Mouse (Mus musculus) neutrophil, adult 5-6 weeks (primary cell): ENCODE measurements around the gene Nav2. TPM values are rescaled to one million over a fixed set of nuclear protein-coding genes. Genes with fewer than 3 reads are reported as not detected.
A peak's percentile ranks its signal among the peaks of the same experiment; 100 is the strongest.

ENCODE experiments used
- ATAC-seq: fragments of 151-379, 151-347 bp; 2 replicates; pipeline ENCODE4 v1.8.0; 2017; ENCODE audit warnings: mild to moderate bottlenecking, moderate TSS enrichment; ENCODE audit not compliant: insufficient number of reproducible peaks, poor library complexity, low FRiP score, severe bottlenecking; ENCODE audit errors: extremely low read depth
- total RNA-seq: library from RNA; stranded (forward); fragments of 200-1000 nt; gene quantifications from 2 replicates; pipeline ENCODE4 v1.2.3, GENCODE M21; 2017

Nav2 gene
- total RNA-seq, 1 experiment from 2014 or later = 3.1 TPM

DNA sequence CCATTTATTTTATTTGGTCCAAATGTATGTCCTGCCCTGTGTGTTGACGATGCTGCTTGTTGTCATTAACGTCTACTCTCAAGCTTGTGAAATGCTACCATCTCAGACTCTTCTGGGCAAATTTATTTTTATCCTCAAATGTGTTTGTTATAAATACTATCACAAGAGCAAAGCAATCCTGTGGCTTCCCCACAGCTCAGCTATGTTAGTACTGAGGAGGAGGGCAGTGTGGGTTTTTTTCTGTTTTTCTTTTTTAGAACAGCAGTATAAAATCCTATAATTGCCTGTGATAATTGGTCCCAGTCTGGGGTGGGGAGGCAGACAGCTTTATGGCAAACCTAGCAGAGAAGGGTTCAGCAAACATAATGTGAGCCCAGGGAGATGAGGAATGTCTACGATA is 465.1 kb downstream of the Nav2 start:
- no peak for ATAC-seq

DNA sequence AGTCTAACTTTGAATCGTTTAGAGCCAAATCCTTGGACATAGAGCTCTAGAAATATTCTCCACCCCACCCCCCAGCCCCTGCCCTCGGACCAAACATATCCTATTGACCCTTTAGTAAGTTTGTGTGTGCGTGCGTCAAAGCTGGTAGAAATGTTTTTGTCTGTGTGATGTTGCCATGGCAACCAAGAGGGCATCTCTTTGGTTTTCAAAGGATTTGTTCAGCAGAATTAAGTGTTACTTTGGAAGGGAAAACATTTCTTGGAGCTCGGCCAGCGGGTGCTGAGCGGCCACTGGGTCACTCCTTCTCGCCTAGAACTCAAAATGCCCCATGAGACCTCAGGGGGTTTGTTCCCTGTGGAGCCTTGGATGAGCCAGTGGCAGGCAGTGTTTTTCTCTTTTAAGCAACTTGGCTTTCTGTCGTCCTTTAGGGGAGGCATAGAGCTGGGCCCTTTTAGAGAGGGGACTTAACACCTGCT is 467.0 kb downstream of the Nav2 start:
- ATAC-seq = no peak

DNA sequence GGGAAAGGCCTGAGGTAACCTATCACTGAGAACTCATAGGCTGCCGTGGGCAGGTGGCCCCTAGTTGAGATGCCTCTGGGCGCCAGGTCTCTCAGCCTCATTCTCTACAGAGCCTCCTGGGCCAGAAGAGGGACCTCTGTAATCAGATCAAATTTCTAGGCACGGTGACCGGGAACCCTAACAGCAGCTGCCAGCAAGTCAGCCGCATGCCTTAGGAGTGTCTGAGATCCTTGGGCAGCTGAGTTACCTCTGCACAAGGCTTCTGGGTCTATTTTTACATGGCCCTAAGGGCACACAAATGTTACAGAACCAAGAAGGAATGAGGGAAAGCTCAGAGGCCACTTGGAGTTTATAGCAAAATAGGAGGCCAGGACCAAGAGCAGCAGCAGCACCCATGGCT is 470.1 kb downstream of the Nav2 start:
- ATAC-seq = no peak

DNA sequence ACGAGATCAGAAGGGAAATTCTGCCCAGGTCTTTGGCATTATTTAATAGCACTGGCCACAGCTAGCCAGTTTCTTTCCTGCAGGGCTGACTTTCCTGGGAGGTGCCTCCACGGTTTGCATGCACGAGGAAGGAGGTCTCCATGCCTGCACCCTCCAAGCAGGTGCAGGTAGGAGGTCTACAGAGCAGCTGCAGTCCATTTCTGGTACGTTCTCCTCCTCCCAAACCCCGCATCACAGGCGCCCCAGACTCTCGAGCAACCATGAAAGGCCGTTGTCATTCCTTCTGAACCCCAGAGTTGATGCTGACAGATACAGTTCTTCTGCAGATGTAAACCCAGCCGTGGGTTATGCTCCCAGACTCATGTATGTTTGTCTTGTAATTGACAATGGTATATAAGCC is 472.4 kb downstream of the Nav2 start:
- no peak for ATAC-seq

DNA sequence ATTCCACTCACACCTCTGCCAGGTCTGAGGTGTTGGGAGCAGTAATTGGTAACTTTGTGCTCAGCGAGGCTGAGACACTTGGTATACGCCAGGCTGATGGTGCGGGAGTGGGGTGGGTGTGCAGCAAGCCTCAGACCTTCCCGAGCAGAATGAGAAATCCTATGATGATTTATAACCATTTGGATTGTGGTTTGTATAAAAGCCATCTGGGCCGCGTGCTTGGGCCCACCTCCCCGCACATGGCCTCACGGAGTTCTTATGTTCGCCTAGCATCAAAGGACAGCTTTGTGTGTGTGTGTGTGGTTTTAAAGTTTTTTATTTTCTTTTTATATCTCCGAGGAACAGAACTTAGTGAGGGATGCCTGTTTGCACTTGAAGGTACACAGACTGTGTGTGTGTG is 474.4 kb downstream of the Nav2 start:
- ATAC-seq = no peak

DNA sequence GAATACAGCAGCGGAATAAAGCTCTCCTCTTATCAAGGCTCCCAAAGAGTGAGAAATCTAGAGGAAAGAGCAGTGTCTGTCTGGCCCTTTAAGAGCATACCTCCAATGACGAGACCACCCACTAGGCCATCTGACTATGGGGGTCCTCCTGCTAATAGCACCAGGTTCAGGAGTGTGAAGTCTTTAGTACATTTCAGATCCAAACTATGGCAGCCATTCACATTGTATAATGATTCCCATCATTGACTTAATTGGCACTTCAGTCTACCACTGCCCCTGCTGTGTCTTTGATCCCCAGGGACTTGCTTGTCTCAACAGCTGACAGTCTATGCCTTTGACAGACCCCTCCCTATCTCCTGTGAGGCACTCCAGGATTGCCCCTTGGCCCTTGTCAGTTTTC is 479.6 kb downstream of the Nav2 start:
- no peak for ATAC-seq

DNA sequence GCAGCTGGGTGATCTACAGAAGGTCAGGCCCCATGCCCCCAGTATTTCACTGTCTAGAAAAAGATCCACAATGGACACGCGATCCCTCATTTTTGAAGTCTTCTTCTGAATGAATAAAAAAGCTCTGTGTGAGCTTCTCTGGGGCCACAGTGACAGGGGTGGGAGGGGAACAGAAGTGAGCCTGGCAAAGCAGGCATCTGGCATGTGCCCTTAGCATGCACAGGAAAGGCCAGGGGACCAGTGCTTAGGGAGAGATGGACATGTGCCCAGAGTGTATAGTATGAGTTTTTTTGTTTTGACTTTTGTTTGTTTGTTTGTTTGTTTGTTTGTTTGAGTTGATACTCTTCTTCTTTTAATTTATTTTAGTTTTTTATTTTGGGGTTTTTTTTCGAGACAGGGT is 481.8 kb downstream of the Nav2 start:
- no peak for ATAC-seq

DNA sequence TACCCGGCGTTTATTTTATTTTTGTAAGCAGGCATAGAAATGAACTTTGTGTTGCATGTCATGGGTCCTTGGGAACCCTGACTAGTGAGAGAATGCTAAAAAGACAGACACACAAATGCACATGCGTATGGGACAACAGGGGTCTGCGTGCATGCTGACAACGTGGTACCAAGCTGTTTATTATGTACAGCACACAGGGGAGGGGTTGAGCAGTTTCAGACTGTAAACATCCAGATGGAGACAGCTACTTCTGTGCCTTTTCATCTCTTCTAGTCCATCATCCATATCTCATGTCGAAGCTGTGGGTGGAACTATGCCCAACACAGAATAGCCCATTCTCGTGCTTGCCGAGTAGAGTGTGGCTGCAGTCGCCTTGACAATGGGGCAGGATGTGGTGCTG is 482.3 kb downstream of the Nav2 start:
- no peak for ATAC-seq

DNA sequence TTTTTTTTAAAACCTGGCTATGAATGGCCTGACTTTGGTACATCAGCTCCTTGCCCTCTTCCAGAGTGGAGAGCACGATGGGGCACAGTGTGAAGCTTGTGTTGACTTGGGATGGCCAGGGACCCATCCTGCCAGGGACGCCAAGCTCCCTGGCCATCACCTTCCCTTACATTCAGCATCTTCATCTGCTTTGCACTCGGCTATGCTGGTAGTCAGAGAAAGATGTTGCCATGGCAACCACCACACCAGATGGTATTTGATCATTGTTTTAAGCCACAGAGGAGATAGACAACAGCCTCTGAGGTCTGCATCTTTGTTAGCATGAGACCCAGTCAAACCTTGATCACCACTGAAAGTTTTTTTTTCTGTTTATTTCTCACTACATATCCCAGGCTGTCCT is 483.7 kb downstream of the Nav2 start:
- ATAC-seq = no peak

DNA sequence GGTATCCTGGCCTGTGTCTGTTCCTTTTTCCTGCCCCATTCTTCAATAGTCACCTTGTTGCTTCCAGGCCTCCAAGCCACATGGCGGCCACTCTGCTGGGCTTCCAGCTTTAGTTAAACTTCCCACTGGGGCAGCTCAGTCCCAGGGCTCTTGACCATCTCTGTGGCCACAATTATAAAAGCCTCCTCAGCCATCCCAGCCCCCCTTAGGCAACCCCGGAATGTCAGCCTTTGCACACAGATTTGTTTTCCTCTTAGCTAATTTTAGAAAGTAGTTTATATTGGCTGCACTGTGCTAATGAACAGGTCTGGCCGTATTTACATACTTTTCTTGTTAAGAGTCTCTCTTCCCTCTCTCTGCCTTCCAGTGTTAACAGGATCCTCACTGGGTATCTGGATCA is 484.3 kb downstream of the Nav2 start:
- ATAC-seq = no peak

DNA sequence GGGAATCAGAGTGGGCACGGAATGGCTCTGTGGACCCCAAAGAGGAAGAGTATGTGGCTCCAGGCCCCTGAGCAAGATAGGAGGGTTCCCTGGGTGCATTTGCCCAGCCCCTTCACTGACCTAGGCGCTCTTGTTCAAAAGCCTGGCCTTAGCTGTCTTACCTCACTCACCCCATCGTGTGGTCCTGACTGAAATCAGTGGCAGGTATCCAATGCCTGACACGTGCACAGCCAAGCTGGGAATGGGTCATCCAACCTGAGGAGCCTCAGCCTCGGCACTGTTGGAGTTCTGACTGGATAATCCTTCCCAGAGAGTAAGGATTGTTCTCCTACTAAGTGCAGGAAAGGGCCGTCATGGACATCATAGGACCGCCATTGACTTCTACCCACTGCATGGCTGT is 485.3 kb downstream of the Nav2 start:
- no peak for ATAC-seq

DNA sequence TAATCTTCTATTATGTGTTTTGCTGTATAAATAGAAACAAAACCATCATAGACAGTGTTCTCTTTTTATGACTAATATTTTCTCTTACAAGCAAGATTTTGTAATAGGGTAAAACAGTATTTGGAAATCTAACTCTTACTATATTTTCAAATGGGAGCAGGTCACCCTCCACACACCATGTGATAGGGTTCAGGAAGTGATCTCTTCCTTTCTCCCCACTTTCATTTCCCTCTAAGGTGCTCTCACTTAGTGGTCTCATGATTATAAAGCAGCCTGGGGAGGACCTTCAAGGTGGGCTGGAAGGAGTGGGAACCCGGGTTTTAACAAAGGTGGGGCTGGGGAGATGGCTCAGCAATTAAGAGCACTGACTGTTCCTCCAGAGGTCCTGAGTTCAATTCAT is 487.7 kb downstream of the Nav2 start:
- no peak for ATAC-seq

DNA sequence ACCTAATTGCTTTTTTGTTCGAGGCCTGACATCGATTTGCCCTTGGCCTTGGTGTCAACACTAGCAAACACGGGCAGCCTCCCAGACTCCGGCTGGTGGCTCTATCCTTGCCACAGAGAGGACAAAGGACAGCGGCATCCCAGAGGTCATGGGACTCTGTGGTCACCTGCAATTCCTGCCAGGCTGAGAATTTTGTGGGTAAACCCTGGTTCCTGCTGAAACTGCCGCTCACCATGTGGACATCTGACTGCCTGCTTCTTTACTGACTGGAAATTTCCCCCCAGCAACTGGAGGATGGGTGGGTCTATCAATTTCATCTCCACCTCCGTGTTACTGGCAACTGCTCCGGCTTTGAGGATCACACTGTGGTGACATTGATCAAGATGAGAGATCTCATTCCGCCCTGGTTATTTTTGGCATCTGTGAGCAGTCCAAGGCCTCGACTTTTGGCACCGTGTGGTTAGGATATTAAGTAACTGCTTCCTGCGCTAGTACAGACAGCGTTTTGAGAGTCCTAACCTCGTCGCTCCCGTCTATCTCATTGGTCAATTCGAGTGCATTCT is 489.0 kb downstream of the Nav2 start:
- ATAC-seq = no peak

DNA sequence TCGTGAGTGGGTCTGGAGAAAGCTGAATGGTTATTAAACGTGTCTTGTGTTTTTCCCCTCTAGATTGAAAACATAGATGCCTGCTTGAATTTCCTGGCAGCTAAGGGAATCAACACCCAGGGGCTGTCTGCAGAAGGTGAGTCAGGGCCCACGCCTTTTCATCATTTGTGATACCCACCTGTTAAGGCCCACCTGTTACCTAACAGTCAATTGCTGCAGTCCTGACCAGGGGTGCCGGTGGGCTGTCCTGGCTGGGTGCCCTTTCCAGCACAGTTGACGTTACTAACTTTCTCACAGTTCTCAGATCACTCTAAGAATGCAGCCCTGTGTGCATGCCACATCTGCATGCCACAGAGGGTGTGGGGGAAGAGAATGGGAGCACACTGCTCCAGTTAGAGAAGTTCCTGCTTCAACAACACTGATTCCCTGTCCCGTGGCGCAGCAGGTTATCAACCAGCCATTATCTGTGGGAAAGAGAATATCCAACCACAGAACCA is 489.6 kb downstream of the Nav2 start:
- no peak for ATAC-seq

DNA sequence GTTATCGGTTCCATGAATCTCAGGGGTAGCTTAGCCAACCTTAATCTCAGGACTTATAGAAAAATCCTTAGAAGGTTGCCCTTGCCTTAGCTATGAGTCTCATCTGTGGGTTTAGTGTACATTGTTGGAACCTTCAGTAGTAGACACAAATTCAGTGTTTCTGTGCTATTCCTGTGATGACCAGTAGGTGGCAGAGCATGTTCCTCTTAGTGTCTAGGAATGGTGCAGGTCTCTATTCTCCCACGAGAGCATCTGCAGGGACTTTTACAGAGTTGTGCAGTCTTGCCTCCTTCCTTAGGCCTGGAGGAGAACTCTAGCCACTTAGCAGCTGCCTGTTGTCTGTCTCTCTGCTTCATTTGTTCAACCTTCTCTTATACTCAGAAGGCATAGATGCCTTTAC is 490.8 kb downstream of the Nav2 start:
- ATAC-seq = peak; percentile 60; the same call in 1 of the 2 replicates

DNA sequence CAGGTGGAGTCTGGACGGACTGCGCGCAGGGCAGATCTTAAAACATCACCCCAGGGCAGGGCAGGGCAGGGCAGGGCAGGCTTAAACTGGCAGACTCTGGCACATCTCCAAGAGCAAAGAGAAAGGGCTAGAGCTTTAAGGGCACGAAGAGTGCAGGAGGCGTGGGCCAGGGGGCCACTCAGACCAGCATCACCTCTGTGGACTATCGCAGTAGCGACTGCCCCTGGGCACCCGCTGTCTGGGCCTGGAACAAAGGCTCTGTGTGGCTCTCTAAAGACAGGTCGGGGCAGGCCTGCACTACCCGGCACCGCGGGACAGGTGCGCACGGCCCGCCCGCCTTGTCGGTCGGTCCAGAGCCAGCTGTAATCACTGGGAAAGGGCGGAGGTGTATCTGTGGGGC is 491.9 kb downstream of the Nav2 start:
- no peak for ATAC-seq

DNA sequence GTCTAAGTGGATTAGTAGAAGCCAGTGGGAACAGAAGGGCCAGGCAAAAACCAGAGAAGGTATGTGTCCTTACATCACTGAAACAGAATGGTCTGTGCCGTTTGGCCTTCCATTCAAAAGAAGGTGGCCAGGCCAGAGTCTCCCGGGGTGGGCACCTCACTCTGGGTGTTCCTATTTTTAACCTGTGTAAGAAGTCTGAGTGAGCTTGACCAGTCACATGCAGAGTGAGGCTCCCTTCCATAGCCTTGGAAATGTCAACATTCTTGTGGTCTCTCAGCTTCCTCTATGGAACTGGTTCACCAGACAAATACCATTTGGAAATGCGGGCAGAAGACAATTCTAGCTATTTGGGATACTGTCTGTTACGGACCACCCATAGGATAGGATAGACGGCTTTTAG is 494.0 kb downstream of the Nav2 start:
- ATAC-seq = no peak

DNA sequence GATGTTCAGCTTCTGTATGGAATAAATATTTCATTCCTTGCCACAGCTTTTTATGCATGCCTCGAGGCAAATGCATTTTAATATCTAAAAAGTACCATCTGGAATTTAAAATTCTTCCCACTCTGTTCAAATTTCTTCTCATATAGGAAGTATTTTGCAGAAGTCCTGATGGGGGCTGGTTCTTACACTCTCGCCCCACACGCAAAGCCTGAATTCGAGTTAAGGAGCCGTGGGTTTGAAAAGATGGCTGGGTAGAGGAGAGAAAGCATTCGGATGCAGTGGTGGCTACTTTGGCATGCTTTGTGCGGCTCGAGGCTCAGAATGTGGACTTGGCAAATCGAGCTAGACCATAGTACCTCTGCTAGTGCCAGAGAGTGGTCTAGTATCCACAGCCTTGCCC is 499.2 kb downstream of the Nav2 start:
- ATAC-seq = no peak

DNA sequence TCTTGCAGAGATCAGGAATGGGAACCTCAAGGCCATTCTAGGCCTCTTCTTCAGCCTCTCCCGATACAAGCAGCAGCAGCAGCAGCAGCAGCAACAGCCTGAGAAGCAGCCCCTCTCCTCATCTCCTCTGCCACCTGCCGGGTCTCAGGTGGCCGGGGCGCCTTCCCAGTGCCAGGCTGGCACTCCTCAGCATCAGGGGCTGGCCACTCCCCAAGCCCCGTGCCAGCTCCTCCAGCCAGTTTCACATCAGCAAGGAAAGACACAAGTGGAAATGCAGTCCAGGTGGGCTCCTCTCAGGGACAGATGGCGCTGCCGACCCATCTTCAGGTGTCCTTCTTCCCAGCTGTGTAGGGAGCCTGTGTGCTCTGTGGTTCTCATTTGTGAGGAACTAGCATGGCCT is 500.1 kb downstream of the Nav2 start:
- no peak for ATAC-seq

DNA sequence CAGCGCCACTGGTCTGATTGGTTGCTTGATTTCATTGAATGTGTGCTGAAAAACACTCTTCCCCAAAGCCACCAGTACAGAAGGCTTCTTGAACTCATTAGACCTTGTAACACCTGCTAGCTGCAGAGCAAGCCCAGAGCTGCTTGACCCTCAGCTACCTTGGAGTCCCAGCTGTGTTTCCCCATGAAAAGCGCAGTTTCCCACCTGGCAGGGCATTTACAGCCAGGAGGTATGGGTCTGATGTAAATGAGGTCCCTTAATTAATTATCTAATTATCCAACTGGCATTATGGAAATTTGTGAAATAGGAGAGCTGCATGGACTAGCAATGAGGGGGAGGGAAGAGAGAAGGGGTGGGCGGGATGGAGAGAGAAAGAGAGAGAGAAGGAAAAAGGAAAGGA is 500.7 kb downstream of the Nav2 start:
- no peak for ATAC-seq

DNA sequence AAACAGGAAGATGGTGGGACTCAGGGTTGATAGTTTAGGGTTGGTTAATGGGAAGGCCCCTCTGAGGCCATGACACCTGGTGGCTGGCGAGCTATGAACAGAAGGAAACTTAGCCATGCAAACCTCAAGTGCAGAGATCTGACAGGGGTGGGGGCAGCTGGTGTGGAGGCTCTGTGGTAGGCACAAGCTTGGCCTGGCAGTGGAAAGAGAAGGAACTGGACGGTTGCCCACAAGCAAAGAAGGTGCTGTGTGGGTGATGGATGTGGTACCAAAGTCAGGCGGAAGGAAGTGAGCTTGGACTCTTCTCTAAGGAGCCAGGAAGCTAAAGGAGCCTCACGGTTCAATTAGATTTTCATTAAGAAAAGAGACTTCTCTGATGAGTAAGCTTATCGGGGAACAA is 501.7 kb downstream of the Nav2 start:
- no peak for ATAC-seq
